Mouse (Mus musculus) inflammation-experienced regulatory T-cells, adult 16 weeks (primary cell): ENCODE data around the gene Atg3. TPM values are rescaled to one million over a fixed set of nuclear protein-coding genes. Genes with fewer than 3 reads are reported as not detected.

Experiments used
- polyA plus RNA-seq: library from polyadenylated mRNA; unstranded; fragments of 100-300 nt; shearing (Covaris generic); gene quantifications from one replicate; pipeline ENCODE4 v1.2.1, GENCODE M21; 2017

The Atg3 gene
- polyA plus RNA-seq, result 26.6 TPM

GRCm38 (mm10) chr16:45158522-45159388, at the start of gene Atg3, which contains the start of gene Slc35a5:
Gene Atg3 (plus strand): TSS chr16:45158785.
Gene Slc35a5 (minus strand): TSS chr16:45158706.

GRCm38 (mm10) chr16:45223648-45224388, 65.2 kb downstream of the Atg3 start, which contains the start of gene Btla:
Gene Btla (plus strand): TSS chr16:45224315.

Other genes with a start within 250 kb of the Atg3 start
- gene Cd200r3, start 215.1 kb upstream of the Atg3 start, polyA plus RNA-seq, result 1.5 TPM
- gene Ccdc80, start 65.4 kb upstream of the Atg3 start, polyA plus RNA-seq, result 1.5 TPM
- gene Slc35a5, start 79 bp upstream of the Atg3 start, polyA plus RNA-seq, result 59.2 TPM
- gene Btla, start 65.5 kb downstream of the Atg3 start, polyA plus RNA-seq, result 96.7 TPM